Comparison of ENCODE assay signal across 13 mouse cellular contexts in the genomic region with DNA sequence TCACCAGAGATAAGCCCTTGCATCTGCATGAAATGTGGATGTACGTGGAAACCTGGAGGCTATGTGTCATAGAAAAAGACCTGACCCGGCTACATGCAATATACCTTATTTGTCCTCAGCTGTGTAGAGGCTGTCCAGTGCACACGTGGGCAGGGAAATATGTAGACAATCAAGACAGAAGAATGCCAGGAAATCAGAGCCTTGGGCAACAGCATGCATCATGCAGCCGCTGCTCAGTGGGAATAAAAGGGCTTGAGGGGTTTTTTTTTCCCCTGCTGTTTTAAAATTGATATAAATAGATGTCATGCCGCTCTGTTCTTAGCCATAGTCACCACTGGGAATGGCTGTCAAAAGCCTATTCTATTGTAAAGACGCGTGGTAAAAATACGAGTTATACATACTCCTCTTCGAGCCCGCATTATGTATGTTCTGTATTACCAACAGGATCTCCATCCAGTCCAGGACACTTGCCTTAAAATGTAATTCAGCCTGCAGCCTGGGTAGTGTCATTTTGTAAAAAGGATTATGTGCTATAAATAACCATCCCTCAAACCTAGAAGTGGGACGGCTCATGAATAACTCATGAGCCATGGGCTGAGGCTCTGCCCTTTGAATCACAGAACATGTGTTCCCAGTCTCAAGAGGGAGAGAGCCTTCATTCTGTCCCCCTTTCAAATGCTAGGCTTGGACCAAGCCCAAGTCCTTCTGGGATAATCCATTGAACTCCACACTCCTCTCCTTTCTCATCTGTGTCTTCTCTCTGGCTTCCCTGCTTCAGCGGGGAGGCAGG.
A peak's percentile ranks its signal among the peaks of the same experiment; 100 is the strongest.
DNase-seq lines count a peak whose midpoint lies in the region; ATAC-seq and TF ChIP-seq lines count a peak whose summit lies in the region.
"Had no signal": no experiment of that assay in that cellular context is flagged by ENCODE, and none has a peak within 500 bp of the region (broad histone marks: within the 10 kb centered on the region; RNA-seq: fewer than 3 reads in every experiment).

No protein-coding gene starts in this region.

- DNase-seq in heart, postnatal 10 days = peak; percentile 23 to 30
- no peak for DNase-seq in heart, postnatal 25 days (ENCODE audit: low spot score)
- peak; percentile 69 for DNase-seq in embryonic facial prominence, embryonic 14.5 days (ENCODE audit: low spot score)
- DNase-seq in hindbrain, embryonic 11.5 days (ENCODE audit: low spot score) = peak; percentile 38
- DNase-seq in midbrain, postnatal 0 days (ENCODE audit: low spot score) = peak; percentile 81
- DNase-seq in MN1 (ENCODE audit: low spot score) = no peak
- DNase-seq in layer of hippocampus, postnatal 36 days = no peak
- DNase-seq: thymus, postnatal 14 days had no signal

- TF ChIP-seq CTCF in midbrain, postnatal 0 days (IDR thresholded peaks at IDR 0.05) = no peak

- no peak overlapping the region for H3K9ac ChIP-seq in embryonic facial prominence, embryonic 14.5 days (ENCODE audit: low read depth, low read length)
- H3K9ac ChIP-seq in hindbrain, embryonic 11.5 days (ENCODE audit: low read depth, low read length) = no peak overlapping the region
- H3K9ac ChIP-seq in midbrain, postnatal 0 days (replicated peaks; ENCODE audit: low read length, poor library complexity, severe bottlenecking) = no peak overlapping the region
- H3K9ac ChIP-seq: kidney, embryonic 15.5 days; liver, embryonic 12.5 days had no signal

- no peak overlapping the region for H3K27ac ChIP-seq in embryonic facial prominence, embryonic 14.5 days (replicated peaks; ENCODE audit: low read depth, low read length)
- H3K27ac ChIP-seq in hindbrain, embryonic 11.5 days (ENCODE audit: low read depth, low read length) = peak overlapping the region; percentile 47; the same call in 1 of the 2 replicates
- H3K27ac ChIP-seq in midbrain, postnatal 0 days (ENCODE audit: low read depth, low read length) = no peak overlapping the region
- H3K27ac ChIP-seq: kidney, embryonic 15.5 days; liver, embryonic 12.5 days had no signal

- ATAC-seq in embryonic facial prominence, embryonic 14.5 days (ENCODE audit: low read depth) = peak; percentile 35; the same call in 1 of the 2 replicates
- peak; percentile 84 for ATAC-seq in hindbrain, embryonic 11.5 days (ENCODE audit: low FRiP score)
- peak; percentile 65 for ATAC-seq in midbrain, postnatal 0 days (ENCODE audit: low FRiP score)
- ATAC-seq in CD4-positive, CD25-positive, alpha-beta regulatory T cell, adult 4 months = no peak
- ATAC-seq: liver, embryonic 12.5 days had no signal

- H3K4me3 ChIP-seq in embryonic facial prominence, embryonic 14.5 days (ENCODE audit: low read depth, low read length) = no peak overlapping the region
- no peak overlapping the region for H3K4me3 ChIP-seq in hindbrain, embryonic 11.5 days (ENCODE audit: low read depth, low read length)
- no peak overlapping the region for H3K4me3 ChIP-seq in midbrain, postnatal 0 days (ENCODE audit: low read depth, low read length)
- H3K4me3 ChIP-seq: erythroblast, embryonic 14.5 days; kidney, embryonic 15.5 days; liver, embryonic 12.5 days had no signal

- no peaks in the 10 kb centered on the region for H3K27me3 ChIP-seq in embryonic facial prominence, embryonic 14.5 days (replicated peaks; ENCODE audit: control insufficient read depth, insufficient read depth, low read length)
- no peaks in the 10 kb centered on the region for H3K27me3 ChIP-seq in hindbrain, embryonic 11.5 days (ENCODE audit: control insufficient read depth, insufficient read depth, low read length)
- H3K27me3 ChIP-seq in midbrain, postnatal 0 days (ENCODE audit: insufficient read depth, low read length) = no peaks in the 10 kb centered on the region
- H3K27me3 ChIP-seq: kidney, embryonic 15.5 days; liver, embryonic 12.5 days had no signal

- intact Hi-C loops in heart, postnatal 10 days (cut with DNase I) = loop anchor here (2.0 to 10.0 kb wide), 2 partner anchors 55 to 879 kb away; no protein-coding TSS in a partner anchor
- intact Hi-C loops in heart, postnatal 25 days (cut with DNase I) = loop anchor here (2.0 to 10.0 kb wide), 5 partner anchors 611 to 1531 kb away; no protein-coding TSS in a partner anchor

- no peaks in the 10 kb centered on the region for H3K9me3 ChIP-seq in embryonic facial prominence, embryonic 14.5 days (ENCODE audit: control insufficient read depth, low read length)
- H3K9me3 ChIP-seq in hindbrain, embryonic 11.5 days (ENCODE audit: control insufficient read depth, low read length) = no peaks in the 10 kb centered on the region
- H3K9me3 ChIP-seq in midbrain, postnatal 0 days (ENCODE audit: low read length) = no peaks in the 10 kb centered on the region
- H3K9me3 ChIP-seq: G1E; kidney, embryonic 15.5 days; liver, embryonic 12.5 days had no signal

- no peak overlapping the region for H3K4me2 ChIP-seq in embryonic facial prominence, embryonic 14.5 days (ENCODE audit: low read depth, low read length)
- no peak overlapping the region for H3K4me2 ChIP-seq in hindbrain, embryonic 11.5 days (replicated peaks; ENCODE audit: low read depth, low read length)
- 0 out of 2 replicates have a peak overlapping the region, but pooled peaks have one; percentile 2 for H3K4me2 ChIP-seq in midbrain, postnatal 0 days (ENCODE audit: low read depth, low read length, poor library complexity, severe bottlenecking)
- H3K4me2 ChIP-seq: kidney, embryonic 15.5 days; liver, embryonic 12.5 days had no signal

- WGBS in embryonic facial prominence, embryonic 14.5 days = 58% methylated on average over 12 of the region's 12 CpGs
- WGBS in hindbrain, embryonic 11.5 days = 56% methylated on average over 12 of the region's 12 CpGs
- WGBS in midbrain, postnatal 0 days = 17% methylated on average over 12 of the region's 12 CpGs

- no peaks in the 10 kb centered on the region for H3K36me3 ChIP-seq in embryonic facial prominence, embryonic 14.5 days (ENCODE audit: control insufficient read depth, insufficient read depth, low read length)
- H3K36me3 ChIP-seq in hindbrain, embryonic 11.5 days (ENCODE audit: control insufficient read depth, insufficient read depth, low read length) = no peaks in the 10 kb centered on the region
- H3K36me3 ChIP-seq in midbrain, postnatal 0 days (ENCODE audit: insufficient read depth, low read length) = no peaks in the 10 kb centered on the region
- H3K36me3 ChIP-seq: G1E; kidney, embryonic 15.5 days; liver, embryonic 12.5 days had no signal

- no peaks in the 10 kb centered on the region for H3K4me1 ChIP-seq in embryonic facial prominence, embryonic 14.5 days (ENCODE audit: control insufficient read depth, insufficient read depth, low read length)
- H3K4me1 ChIP-seq in hindbrain, embryonic 11.5 days (replicated peaks; ENCODE audit: control insufficient read depth, insufficient read depth, low read length) = no peaks in the 10 kb centered on the region
- H3K4me1 ChIP-seq in midbrain, postnatal 0 days (ENCODE audit: insufficient read depth, low read length) = peaks cover 13% of the 10 kb centered on the region

Comparison
In these comparisons a context has a peak if more than half of its experiments do, and no peak if none do; other contexts are left out.
1. DNase-seq: peak in heart, postnatal 10 days (2 of 2), embryonic facial prominence, embryonic 14.5 days (single experiment), hindbrain, embryonic 11.5 days (single experiment) and midbrain, postnatal 0 days (single experiment); none in heart, postnatal 25 days (single experiment), MN1 (single experiment) and layer of hippocampus, postnatal 36 days (0 of 2).